Mouse (Mus musculus) ES-E14 (cell line): ENCODE data around the gene Pcdh17. TPM values are rescaled to one million over a fixed set of nuclear protein-coding genes. Genes with fewer than 3 reads are reported as not detected.

Experiments
- DNase-seq: peaks from one replicate; pipeline ENCODE4 v3.0.0-alpha.2; 2013; ENCODE audit warnings: low read depth, low spot score
- H3K27ac ChIP-seq: 2 replicates; pipeline ENCODE4 v1.5.1; 2012; ENCODE audit warnings: low read depth, mild to moderate bottlenecking, low read length, moderate library complexity, mixed read lengths; ENCODE audit not compliant: poor library complexity, insufficient read depth, severe bottlenecking
- H3K36me3 ChIP-seq: 2 replicates; pipeline ENCODE4 v1.6.1; 2012; ENCODE audit warnings: mild to moderate bottlenecking, low read length, moderate library complexity, mixed read lengths; ENCODE audit not compliant: control insufficient read depth, poor library complexity, insufficient read depth, severe bottlenecking
- H3K4me1 ChIP-seq, 2 experiments: fragments of 150-350 bp in 1 of 2; sonication (generic) in 1 of 2; 2 replicates each; pipeline ENCODE4 v1.6.1; 2012; ENCODE audit warnings: low read length in 2 of 2, mild to moderate bottlenecking in 1 of 2, mixed read lengths in 1 of 2; ENCODE audit not compliant: control insufficient read depth in 2 of 2, insufficient read depth in 2 of 2, poor library complexity in 1 of 2
- H3K4me3 ChIP-seq, 2 experiments: fragments of 150-350 bp in 1 of 2; sonication (generic) in 1 of 2; 2 replicates each; pipeline ENCODE4 v1.5.1; 2012; ENCODE audit warnings: low read length in 2 of 2, low read depth in 1 of 2, mild to moderate bottlenecking in 1 of 2, mixed read lengths in 1 of 2; ENCODE audit not compliant: insufficient read depth in 1 of 2, poor library complexity in 1 of 2, severe bottlenecking in 1 of 2
- H3K9ac ChIP-seq: 2 replicates; pipeline ENCODE4 v1.6.1; 2012; ENCODE audit warnings: low read depth, mild to moderate bottlenecking, low read length, mixed read lengths; ENCODE audit not compliant: poor library complexity, insufficient read depth, severe bottlenecking
- H3K9me3 ChIP-seq: fragments of 150-350 bp; sonication (generic); 2 replicates; pipeline ENCODE4 v1.6.1; 2012; ENCODE audit warnings: low read depth, mild to moderate bottlenecking, low read length; ENCODE audit not compliant: control insufficient read depth, insufficient read depth
- CHD2 ChIP-seq: IDR thresholded peaks from 2 replicates; pipeline ENCODE4 v1.6.1; 2014; ENCODE audit warnings: mild to moderate bottlenecking, low read depth, low read length, inconsistent platforms
- HCFC1 ChIP-seq: IDR thresholded peaks from 2 replicates; pipeline ENCODE4 v1.6.1; 2012; ENCODE audit warnings: low read length, inconsistent platforms, borderline replicate concordance; ENCODE audit not compliant: insufficient read depth
- MAFK ChIP-seq: IDR thresholded peaks from 2 replicates; pipeline ENCODE4 v1.6.1; 2014; ENCODE audit warnings: mild to moderate bottlenecking, low read depth, low read length, inconsistent platforms; ENCODE audit not compliant: insufficient read depth
- ZC3H11A ChIP-seq: IDR thresholded peaks from 2 replicates; pipeline ENCODE4 v1.6.1; 2012; ENCODE audit warnings: low read depth, mild to moderate bottlenecking, inconsistent platforms, low read length, borderline replicate concordance
- ZNF384 ChIP-seq: IDR thresholded peaks from 2 replicates; pipeline ENCODE4 v1.6.1; 2012; ENCODE audit warnings: low read depth, low read length, inconsistent platforms
- in situ Hi-C, 2 experiments: fragments of 600-800 bp; cut with MboI; formaldehyde crosslinking; loops; one replicate each; pipeline ENCODE4 v1.15.1; 2025; ENCODE audit warnings: low sequenced_read_pairs in 2 of 2, inconsistent platforms in 1 of 2; ENCODE audit not compliant: unreplicated experiment in 2 of 2
- total RNA-seq: library from RNA; depleted of rRNA; stranded (reverse); fragments of 300-350 nt; gene quantifications from 2 replicates; pipeline ENCODE4 v1.2.3, GENCODE M21; 2012

Pcdh17 gene
- total RNA-seq, 1 experiment = 0.22 TPM

DNA sequence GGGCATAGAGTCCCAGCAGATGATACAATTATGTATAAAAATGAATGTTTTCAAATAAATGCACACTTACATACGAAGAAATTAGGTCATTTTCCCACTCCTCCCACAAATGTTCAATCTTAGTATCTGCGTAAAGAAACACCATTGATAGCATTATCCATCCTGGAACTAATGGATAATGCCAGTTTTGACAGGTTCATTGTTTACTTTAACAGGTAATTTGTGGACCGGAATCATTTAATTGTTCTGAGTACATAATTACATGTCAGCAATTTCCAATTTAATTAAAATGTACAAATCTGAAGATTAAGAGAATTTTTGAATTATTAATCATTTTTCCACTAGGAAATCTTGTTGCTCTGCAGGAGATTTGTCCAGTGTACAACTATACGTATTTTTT, 33.5 kb downstream of the Pcdh17 start:
- in situ Hi-C loops = no loop called here
- H3K9ac ChIP-seq = no peak overlapping the region
- DNase-seq = no peak
- H3K9me3 ChIP-seq = no peaks in the 10 kb centered on the region
- no peaks in the 10 kb centered on the region for H3K4me1 ChIP-seq
- H3K36me3 ChIP-seq = no peaks in the 10 kb centered on the region
- TF ChIP-seq ZC3H11A (no peak), MAFK (no peak), CHD2 (no peak), HCFC1 (no peak), ZNF384 (no peak)
- H3K4me3 ChIP-seq = no peak overlapping the region
- no peak overlapping the region for H3K27ac ChIP-seq

DNA sequence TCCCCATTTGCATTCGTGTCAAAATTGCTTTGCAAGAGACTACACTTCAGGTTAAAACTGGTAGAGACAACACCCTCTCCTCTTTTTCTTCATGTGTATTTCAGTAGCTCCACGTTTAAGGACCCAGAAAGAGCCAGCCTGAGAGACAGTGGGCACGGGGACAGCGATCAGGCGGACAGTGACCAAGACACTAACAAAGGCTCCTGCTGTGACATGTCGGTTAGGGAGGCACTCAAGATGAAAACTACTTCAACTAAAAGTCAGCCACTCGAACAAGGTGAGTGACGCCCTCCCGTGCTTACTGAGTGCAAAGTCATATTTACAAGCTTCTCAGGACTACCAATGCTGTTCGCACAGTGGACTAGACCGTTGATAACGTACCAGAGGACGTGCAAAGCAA, 34.0 kb downstream of the Pcdh17 start:
- Histone ChIP-seq H3K9ac (no peak overlapping the region), H3K36me3 (no peaks in the 10 kb centered on the region), H3K4me3 (no peak overlapping the region), H3K27ac (no peak overlapping the region), H3K4me1 (no peaks in the 10 kb centered on the region), H3K9me3 (no peaks in the 10 kb centered on the region)
- TF ChIP-seq HCFC1 (no peak), ZNF384 (no peak), CHD2 (no peak), ZC3H11A (no peak), MAFK (no peak)
- in situ Hi-C loops = no loop called here
- no peak for DNase-seq

DNA sequence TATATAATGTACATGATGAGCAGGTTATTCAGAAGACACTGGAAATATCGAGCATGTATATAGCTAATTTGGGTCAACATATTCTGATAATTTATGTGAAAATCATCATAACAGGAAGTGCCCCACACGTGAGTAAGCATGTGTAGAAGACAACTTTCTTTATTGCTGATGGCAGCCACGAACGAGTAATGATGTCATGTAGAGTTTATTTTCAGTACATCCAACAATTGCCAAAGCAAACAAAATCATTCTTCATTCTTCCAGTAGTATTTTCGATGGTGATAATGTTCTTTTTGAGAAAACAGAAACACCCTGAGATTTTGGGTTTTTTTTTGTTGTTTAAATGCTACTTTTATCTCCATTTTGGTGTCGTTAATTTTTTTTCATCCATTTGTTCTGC, 37.2 kb downstream of the Pcdh17 start:
- no peak for DNase-seq
- no peaks in the 10 kb centered on the region for H3K4me1 ChIP-seq
- in situ Hi-C loops = no loop called here
- no peak overlapping the region for H3K27ac ChIP-seq
- no peaks in the 10 kb centered on the region for H3K9me3 ChIP-seq
- no peaks in the 10 kb centered on the region for H3K36me3 ChIP-seq
- TF ChIP-seq MAFK (no peak), CHD2 (no peak), ZNF384 (no peak), HCFC1 (no peak), ZC3H11A (no peak)
- H3K4me3 ChIP-seq = no peak overlapping the region
- H3K9ac ChIP-seq = no peak overlapping the region

DNA sequence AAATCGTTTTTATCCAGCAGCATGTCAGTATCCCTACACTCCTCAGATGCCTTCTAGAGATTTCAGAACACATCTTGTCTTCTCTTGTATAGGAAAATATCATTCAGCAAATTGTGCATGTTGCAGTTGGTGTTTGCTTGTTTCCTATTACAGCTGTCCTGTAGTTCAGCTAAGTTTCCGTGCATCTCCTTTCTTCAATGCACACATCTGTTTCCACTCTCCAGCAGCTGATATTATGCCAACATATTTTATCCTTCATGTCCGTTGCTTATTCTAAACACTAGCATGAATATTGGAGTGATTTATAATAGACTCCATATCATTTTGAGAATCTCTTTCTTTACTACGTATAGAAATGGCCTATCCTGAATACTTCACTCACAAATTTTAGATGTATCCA, 41.0 kb downstream of the Pcdh17 start:
- in situ Hi-C loops = no loop called here
- TF ChIP-seq ZNF384 (no peak), MAFK (no peak), HCFC1 (no peak), ZC3H11A (no peak), CHD2 (no peak)
- Histone ChIP-seq H3K4me1 (no peaks in the 10 kb centered on the region), H3K4me3 (no peak overlapping the region), H3K36me3 (no peaks in the 10 kb centered on the region), H3K27ac (no peak overlapping the region), H3K9me3 (no peaks in the 10 kb centered on the region), H3K9ac (no peak overlapping the region)
- DNase-seq = no peak

DNA sequence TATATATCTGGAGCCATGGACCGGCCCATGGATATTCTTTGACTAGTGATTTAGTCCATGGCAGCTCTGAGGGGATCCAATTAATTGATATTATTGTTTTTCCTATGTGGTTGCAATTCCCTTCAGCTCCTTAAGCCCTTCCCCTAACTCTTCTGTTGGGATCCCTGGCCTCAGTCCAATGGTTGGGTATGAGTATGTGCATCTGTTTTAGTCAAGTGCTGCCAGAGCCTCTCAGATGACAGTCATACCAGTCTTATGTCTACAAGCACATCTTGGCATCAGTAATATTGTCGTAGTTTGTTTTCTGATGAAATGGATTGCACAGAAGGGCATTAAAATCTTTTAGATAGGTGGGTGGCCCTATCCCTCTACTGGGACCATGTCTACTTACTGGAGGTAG, 67.6 kb downstream of the Pcdh17 start:
- in situ Hi-C loops = no loop called here
- Histone ChIP-seq H3K36me3 (no peaks in the 10 kb centered on the region), H3K9me3 (no peaks in the 10 kb centered on the region), H3K4me1 (no peaks in the 10 kb centered on the region), H3K27ac (no peak overlapping the region), H3K4me3 (no peak overlapping the region), H3K9ac (no peak overlapping the region)
- no peak for DNase-seq
- TF ChIP-seq HCFC1 (no peak), ZNF384 (no peak), ZC3H11A (no peak), CHD2 (no peak), MAFK (no peak)
